Mouse (Mus musculus) splenic B cell, adult 2 months (primary cell): ENCODE measurements around the gene Pgap3.

ENCODE experiments used
- DNase-seq: peaks from one replicate; pipeline ENCODE4 v3.0.0-alpha.2; 2011; ENCODE audit warnings: low read depth, low spot score
- H3K27me3 ChIP-seq: 2 replicates; pipeline ENCODE4 v1.6.1; 2012; ENCODE audit warnings: mild to moderate bottlenecking, low read length, moderate library complexity, mixed read lengths; ENCODE audit not compliant: control insufficient read depth, poor library complexity, insufficient read depth, severe bottlenecking
- H3K36me3 ChIP-seq: 2 replicates; pipeline ENCODE4 v1.6.1; 2012; ENCODE audit warnings: mild to moderate bottlenecking, low read length, moderate library complexity, mixed read lengths; ENCODE audit not compliant: control insufficient read depth, poor library complexity, insufficient read depth, severe bottlenecking

The Pgap3 gene

GRCm38 (mm10) chr11:98426592-98426991 lies 26.3 kb upstream of the Pgap3 start:
- no peak for DNase-seq
- Histone ChIP-seq H3K36me3 (no peaks in the 10 kb centered on the region), H3K27me3 (no peaks in the 10 kb centered on the region)

- no peak for DNase-seq
- no peaks in the 10 kb centered on the region for H3K27me3 ChIP-seq
- H3K36me3 ChIP-seq, result no peaks in the 10 kb centered on the region
Observed at GRCm38 (mm10) chr11:98418939-98419547, 18.8 kb upstream of the Pgap3 start.

- DNase-seq, result no peak
- Histone ChIP-seq H3K27me3 (no peaks in the 10 kb centered on the region), H3K36me3 (no peaks in the 10 kb centered on the region)
Observed at GRCm38 (mm10) chr11:98418273-98418672, 18.0 kb upstream of the Pgap3 start.

- peaks cover 4% of the 10 kb centered on the region; the same call in 1 of the 2 replicates for H3K27me3 ChIP-seq
- no peaks in the 10 kb centered on the region for H3K36me3 ChIP-seq
- DNase-seq, result no peak
Observed at GRCm38 (mm10) chr11:98417074-98417473, 16.8 kb upstream of the Pgap3 start.

- Histone ChIP-seq H3K27me3 (peaks cover 7% of the 10 kb centered on the region; the same call in 1 of the 2 replicates), H3K36me3 (no peaks in the 10 kb centered on the region)
- no peak for DNase-seq
Observed at GRCm38 (mm10) chr11:98414162-98414561, 13.9 kb upstream of the Pgap3 start.

- Histone ChIP-seq H3K27me3 (peaks cover 7% of the 10 kb centered on the region; the same call in 1 of the 2 replicates), H3K36me3 (no peaks in the 10 kb centered on the region)
- no peak for DNase-seq
Observed at GRCm38 (mm10) chr11:98413731-98414130, 13.4 kb upstream of the Pgap3 start.

GRCm38 (mm10) chr11:98412797-98413301 lies 12.6 kb upstream of the Pgap3 start:
- DNase-seq, result no peak
- Histone ChIP-seq H3K27me3 (peaks cover 7% of the 10 kb centered on the region; the same call in 1 of the 2 replicates), H3K36me3 (no peaks in the 10 kb centered on the region)

GRCm38 (mm10) chr11:98412273-98412796 lies 12.0 kb upstream of the Pgap3 start, which contains the start of gene Erbb2:
Gene Erbb2, plus strand, starts transcription at chr11:98412470.
- no peaks in the 10 kb centered on the region for H3K36me3 ChIP-seq
- peak; percentile 19 for DNase-seq
- peaks cover 7% of the 10 kb centered on the region; the same call in 1 of the 2 replicates for H3K27me3 ChIP-seq

- Histone ChIP-seq H3K27me3 (peaks cover 7% of the 10 kb centered on the region; the same call in 1 of the 2 replicates), H3K36me3 (no peaks in the 10 kb centered on the region)
- DNase-seq, result no peak
Observed at GRCm38 (mm10) chr11:98409341-98409822, 9.1 kb upstream of the Pgap3 start.

GRCm38 (mm10) chr11:98408872-98409271 lies 8.6 kb upstream of the Pgap3 start:
- DNase-seq, result no peak
- Histone ChIP-seq H3K36me3 (no peaks in the 10 kb centered on the region), H3K27me3 (peaks cover 7% of the 10 kb centered on the region; the same call in 1 of the 2 replicates)

- no peak for DNase-seq
- Histone ChIP-seq H3K36me3 (no peaks in the 10 kb centered on the region), H3K27me3 (peaks cover 1% of the 10 kb centered on the region)
Observed at GRCm38 (mm10) chr11:98406621-98407020, 6.3 kb upstream of the Pgap3 start.

GRCm38 (mm10) chr11:98400816-98401215 lies 526 bp upstream of the Pgap3 start:
- DNase-seq, result peak; percentile 24
- Histone ChIP-seq H3K36me3 (no peaks in the 10 kb centered on the region), H3K27me3 (no peaks in the 10 kb centered on the region; the same call in 1 of the 2 replicates)

- DNase-seq, result no peak
- Histone ChIP-seq H3K27me3 (no peaks in the 10 kb centered on the region; the same call in 1 of the 2 replicates), H3K36me3 (no peaks in the 10 kb centered on the region)
Observed at GRCm38 (mm10) chr11:98397946-98398345, 2.3 kb downstream of the Pgap3 start.

GRCm38 (mm10) chr11:98395041-98395440 lies 5.2 kb downstream of the Pgap3 start:
- DNase-seq, result no peak
- H3K36me3 ChIP-seq, result no peaks in the 10 kb centered on the region
- no peaks in the 10 kb centered on the region; the same call in 1 of the 2 replicates for H3K27me3 ChIP-seq

- H3K36me3 ChIP-seq, result no peaks in the 10 kb centered on the region
- no peak for DNase-seq
- no peaks in the 10 kb centered on the region; the same call in 1 of the 2 replicates for H3K27me3 ChIP-seq
Observed at GRCm38 (mm10) chr11:98394301-98394700, 6.0 kb downstream of the Pgap3 start.
